Mouse (Mus musculus) kidney, adult 11 months (tissue): ENCODE results near the gene Nup153.

Experiments used
- DNase-seq: peaks from one replicate; pipeline ENCODE4 v3.0.0; 2022

Gene Nup153

DNA sequence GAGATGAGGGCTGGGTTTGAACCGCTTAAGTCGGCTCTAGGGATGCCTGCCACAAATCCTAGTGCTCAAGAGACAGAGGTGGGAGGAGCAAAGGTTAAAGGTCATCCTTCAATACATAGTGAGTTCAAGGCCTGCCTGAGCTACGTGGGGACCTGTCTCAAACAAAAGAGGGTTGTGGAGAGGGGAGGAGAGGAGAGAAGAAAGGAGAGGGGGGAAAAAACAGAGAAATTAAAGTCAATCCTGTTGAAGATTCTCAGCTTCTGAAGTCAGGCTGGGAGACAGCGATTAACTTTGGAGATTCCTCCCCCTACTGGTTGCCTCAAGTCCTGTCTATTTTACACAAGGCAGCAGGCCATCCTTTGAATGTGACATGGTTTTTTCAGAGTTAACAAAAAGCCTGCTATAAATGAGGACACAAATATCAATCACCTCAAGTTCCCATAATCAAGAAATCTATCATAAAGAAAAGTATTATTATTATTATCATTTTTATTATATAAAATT, 64.2 kb downstream of the Nup153 start:
- DNase-seq, result no peak

DNA sequence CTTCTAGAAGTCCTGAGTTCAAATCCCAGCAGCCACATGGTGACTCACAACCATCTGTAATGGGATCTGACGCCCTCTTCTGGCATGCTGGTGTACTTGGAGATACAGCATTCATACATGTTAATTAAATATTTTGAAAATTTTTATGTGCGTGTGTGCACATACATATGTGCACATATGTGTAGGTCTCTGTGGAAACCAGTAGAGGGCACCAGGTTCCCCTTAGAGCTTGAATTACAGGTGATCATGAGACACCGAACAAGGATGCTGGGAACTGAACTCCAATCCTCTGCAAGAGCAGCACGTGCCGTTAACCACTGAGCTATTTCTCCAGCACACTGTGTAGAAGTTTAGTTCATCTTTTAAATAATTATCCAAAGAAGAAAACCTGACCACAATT, 68.5 kb downstream of the Nup153 start:
- no peak for DNase-seq

DNA sequence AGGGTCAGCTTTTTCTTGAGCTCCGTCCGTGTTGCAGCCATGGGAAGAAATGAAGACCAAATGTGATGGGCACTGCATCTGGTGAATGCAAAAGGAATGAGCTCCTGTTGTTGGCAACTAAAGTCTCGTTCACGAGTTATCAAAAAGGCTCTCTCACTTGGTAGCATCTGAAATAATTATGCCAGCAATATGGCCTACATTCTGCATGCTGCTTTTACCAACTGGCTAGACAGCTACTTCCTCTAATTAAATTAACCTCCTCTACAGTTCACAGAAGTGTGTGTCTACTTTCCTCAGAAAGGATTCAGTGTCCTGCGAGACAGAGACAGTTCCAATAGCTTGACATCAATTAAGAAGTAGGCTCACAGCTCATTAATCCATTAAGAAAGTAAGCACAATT, 73.2 kb downstream of the Nup153 start:
- DNase-seq, result no peak

DNA sequence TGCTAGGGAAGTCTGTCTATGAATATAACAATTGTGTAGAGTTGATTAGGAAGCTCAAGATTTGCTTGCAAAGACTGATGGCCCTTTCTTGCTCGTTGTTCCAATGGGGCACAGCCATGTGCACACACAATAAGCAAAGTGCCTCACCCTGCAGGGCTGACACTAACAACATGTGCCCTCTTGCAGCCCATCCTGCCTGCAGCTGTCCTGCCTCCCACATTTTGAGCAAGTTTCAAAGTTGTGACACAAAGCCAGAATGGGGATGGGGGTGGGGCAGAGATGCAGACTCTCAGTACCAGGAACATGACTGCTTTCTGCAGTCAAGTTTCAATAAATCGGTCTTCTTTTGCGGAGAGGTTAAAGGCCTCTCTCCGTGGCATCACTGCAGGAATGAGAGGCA, 74.1 kb downstream of the Nup153 start:
- no peak for DNase-seq

DNA sequence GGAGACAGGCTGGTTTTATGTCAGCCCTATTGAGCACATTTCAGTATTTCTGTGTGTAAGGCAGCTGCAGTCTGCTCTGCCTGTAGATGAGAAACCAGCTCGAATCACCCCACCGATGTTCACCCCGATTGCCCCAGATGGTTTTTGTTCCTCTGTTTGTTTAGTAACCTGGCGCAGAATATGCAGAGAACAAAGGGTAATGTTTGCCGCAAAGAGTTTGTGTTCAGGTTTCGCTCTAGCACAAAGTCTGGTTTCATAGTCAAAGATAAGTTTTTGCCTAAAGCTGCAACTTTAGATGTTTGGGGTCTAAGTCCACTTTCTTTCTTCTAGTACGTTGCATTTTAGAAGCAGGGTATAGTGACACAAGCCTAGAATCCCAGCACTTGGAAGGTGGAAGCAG, 75.1 kb downstream of the Nup153 start:
- DNase-seq, result no peak

DNA sequence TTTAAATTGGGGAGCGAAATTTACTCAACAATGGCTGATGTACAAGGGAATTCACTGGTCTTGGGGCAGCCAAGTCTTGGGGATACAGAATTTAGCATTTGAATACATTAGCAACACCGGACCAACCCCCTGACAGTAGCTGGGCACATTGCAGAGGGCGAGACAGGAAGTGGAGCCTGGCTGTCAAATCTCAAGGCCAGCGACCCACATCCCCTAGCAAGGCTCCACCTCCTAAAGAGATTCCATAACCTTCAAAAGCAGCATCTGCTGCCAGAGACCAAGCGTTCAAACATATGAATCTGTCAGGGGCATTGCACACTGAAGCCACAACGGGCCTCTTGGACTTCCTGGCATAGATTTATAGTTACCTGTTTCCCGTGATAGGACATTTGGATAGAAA, 75.9 kb downstream of the Nup153 start:
- DNase-seq, result no peak

DNA sequence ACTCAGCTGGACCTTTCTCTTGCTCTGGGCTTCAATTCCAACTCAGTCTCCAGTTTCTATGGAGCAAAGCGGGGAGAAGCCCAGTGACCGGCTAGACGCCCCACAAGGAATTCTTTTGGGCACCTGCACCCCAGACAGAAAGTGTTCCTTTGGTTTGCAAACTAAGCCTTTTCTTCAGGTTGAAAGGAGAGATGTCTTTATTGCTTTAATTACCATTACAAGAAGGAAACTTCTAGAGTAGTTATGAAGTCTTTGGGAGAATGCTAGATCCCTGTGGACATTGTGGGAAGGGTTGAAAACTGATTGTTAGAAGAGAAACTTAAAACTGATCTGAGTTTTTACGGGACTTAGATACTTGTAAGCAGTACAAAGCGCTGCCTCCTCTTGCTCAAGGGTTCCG, 82.3 kb downstream of the Nup153 start:
- DNase-seq, result no peak

DNA sequence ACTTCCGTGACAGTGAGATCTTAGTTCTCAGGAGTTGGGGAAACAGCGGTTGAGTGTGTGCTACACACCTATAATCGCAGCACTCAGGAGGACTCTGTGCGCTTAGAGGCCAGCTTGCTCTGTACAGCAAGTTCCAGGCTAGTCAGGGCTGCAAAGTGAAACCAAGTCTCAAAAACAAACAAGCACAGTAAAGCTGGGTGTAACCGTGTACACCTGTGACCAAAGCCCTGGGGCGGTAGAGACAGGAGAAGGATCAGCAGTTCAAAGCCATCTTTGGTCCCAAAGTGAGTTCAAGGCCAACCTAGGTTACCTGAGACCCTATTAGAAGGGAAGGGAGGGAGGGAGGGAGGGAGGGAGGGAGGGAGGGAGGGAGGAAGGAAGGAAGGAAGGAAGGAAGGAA, 83.6 kb downstream of the Nup153 start:
- DNase-seq, result no peak

DNA sequence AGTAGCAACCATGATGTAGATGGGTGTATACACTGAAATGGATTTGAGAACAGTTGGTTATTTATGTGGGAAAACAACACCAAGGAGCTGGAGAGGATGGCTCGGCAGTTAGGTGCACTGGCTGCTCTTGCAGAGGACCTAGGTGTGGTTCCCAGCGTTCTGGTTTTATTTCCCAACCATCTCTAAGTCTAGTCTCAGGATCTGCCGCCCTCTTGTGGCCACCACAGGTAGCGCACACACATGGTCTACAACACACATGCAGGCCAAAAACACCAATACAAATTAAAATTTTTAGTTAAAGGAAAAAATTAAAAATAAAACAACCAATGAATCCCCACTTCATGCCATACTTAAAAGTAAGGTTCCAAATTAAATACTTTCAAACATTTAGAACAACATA, 85.4 kb downstream of the Nup153 start:
- DNase-seq, result no peak

DNA sequence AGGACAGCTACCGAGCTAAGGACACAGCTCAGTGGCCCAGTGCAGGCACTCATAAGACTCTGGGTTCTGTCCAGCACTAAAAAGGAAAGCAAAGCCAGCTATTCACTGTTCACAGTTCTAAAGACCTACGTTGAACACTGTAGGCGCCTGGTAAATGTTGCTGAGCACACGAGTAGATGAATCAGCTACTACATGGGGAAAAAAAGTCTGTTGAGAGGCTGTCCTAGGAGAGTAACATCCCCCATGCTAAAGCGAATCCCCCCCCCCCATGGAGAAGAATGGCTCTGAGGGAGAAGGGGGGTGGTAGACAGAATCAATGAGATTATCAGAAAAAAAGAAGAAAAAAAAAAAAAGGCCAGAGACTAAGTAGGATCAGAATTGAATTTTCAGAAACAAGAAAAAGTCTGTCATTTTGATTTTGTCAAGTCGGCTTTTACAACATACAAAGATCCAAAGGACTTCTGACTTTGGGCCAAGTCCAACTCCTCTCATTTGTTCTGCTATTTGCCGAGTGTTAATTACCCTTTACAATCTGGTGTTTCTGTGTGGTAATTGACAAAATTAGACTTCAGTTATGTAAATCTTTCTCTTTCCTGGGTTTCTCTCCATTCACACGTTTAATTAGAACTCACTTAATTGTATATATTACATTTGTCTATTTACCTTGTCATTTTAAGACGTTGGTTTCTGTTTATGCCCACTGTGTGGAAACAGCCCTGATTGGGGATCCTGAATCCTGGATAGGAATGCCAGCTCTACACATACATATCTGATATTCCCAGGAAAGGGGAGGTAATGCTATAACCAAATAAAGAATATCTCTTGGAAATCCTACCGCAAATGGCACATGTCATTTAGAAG, 86.9 kb downstream of the Nup153 start:
- DNase-seq, result no peak

DNA sequence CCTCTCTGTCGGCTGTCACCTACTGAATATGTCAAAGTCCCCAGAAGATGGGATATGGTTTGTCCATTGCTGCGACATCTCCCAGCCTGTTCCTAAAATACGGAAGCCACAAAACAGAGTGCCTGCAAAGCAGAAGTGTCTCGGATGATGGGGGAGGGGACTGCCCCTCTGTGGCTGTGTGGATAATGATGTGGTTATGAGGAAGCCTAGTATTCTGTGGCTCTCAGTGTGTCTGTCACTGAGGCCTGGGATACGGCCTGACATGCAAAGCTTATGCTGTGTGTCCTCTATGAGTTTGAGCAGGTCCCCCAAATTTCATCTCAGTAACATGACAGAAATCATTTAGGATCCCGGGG, 93.6 kb downstream of the Nup153 start:
- DNase-seq, result no peak

DNA sequence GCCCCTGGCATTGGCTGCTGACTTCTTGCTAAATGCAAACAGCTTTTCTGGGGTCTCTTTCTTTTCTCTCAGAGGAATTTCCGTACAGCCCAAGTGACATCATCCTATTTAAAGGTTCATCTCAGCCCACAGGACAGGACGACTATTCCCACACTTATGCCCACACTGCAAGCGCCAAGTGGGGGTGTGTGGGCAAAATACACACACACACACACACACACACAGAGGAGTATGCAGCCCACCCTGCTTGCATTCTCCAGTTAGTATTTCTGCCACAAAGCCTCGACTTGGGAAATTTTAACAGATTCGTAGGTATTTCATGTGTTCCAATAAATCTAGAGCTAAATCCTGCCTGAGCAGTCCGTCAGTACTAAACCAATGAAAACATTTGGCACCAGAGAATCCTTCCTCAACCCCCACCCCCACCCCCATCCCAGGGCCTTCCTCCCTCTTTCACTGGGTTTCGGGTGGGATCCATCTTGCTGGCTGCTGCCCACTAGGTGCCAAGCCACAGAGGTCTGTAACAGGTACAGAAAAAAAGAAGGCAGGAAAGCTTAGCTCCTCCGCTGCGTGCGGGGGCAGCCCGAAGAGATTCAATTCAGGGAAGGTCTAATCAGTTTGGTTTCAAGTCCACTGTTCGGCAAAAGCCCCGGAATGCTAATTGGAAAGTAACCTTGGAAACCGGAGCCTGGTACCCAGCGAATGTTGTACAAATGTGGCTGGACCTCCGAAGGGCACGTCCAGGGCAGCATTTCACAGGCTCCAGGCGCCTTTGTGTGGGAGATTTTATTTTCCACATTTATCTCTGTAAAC, 94.2 kb downstream of the Nup153 start:
- DNase-seq, result no peak

DNA sequence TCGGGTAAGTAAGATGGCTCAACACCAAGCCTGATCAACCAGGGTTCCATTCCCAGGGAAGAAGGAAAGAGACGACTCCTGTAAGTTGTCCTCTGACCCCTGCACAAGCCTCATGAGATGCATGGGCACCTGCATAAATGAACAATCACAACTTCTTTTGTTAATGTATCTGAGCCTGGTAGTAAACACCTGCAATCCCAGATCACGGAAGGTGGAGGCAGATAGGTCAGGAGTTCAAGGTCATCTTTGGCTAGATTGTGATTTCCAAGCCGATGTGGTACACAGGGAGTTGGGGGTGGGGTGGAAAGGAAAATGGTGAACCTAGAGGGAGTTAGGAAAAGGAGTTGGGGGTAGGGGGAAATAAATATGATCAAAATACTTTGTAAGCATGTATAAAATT, 94.9 kb downstream of the Nup153 start:
- no peak for DNase-seq
